Mouse (Mus musculus) urinary bladder, postnatal 4 days (tissue): ENCODE results near the gene Cmtm8.

ENCODE experiments used
- DNase-seq, 2 experiments: peaks; one replicate each; pipeline ENCODE4 v3.0.0; 2021 to 2022; ENCODE audit warnings: low spot score in 2 of 2

Cmtm8 gene

DNA sequence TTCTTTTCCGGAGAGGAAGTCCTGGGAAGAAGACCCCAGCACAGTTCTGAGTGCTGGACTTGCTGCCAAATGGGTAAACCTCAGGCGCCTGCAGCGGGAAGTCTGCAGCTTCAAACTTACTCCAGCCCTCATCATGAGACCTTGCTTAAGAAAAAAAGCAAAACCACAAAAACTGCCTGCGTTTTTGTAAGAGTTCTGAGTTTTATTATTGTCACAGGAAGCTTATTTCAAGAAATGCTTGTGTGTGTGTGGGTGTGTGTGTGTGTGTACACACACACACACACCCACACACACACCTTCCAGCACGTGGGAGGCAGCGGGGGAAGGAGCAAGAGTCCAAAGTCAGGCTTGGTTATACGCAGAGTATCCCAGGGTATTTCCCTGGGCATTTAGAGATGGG is 85.7 kb downstream of the Cmtm8 start:
- DNase-seq = no peak

DNA sequence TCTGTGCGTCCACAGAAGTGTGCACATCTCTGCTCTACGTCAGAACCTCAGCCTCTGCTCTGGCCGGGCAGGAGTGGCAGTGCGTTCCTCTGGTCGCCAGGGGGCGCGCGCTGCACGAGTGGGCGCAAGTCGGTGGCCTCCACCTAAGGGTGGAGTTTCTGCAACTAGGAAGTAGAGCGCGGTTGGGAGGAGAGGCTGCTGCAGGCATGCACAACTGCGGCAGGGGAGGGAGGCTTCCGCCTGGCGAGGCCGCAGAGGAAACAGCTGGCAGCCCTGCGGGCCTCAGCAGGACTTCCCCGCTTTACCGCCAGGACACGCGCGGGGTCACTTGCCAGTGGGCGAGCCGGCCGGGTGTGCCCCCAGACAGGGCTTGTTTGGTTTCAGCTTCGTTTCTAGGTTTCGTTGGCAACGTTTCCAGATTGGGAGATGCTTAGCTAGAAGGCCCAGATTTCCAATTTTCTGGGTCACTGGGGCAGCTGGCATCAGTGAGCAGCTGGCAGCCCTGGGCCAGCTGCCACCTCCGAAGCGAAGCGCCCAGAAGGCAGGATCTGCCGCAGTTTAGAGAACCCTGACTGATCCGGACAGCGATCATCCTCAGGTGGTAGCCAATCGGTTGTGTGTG is 91.0 kb downstream of the Cmtm8 start:
- DNase-seq = peak; percentile 89 to 95

GRCm38 (mm10) chr9:114752311-114752710 is 91.6 kb downstream of the Cmtm8 start:
- no peak for DNase-seq

- DNase-seq = no peak
Observed at GRCm38 (mm10) chr9:114751582-114751981, 92.4 kb downstream of the Cmtm8 start.

- no peak for DNase-seq
Observed at GRCm38 (mm10) chr9:114747466-114747865, 96.5 kb downstream of the Cmtm8 start.

DNA sequence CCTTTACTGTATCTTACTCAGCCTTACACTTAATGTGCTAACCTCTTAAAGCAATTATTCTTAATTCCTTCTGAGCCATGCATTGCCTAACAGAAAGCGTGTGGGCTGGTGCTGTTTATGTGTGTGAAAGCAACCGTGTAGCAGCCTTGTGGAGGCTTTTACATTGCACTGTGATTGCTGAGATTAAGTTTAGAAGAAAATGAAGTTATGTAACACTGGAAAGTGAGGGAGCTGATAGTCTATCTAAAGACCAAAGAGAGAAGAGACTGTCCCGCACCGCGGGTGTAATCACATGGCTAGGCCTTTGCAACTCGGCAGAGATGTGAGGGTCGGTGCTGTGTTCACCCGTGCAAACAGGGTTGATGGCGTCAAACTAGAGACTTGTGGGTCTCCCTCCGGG is 96.9 kb downstream of the Cmtm8 start:
- no peak for DNase-seq

- DNase-seq = no peak
Observed at GRCm38 (mm10) chr9:114745654-114746053, 98.3 kb downstream of the Cmtm8 start.

DNA sequence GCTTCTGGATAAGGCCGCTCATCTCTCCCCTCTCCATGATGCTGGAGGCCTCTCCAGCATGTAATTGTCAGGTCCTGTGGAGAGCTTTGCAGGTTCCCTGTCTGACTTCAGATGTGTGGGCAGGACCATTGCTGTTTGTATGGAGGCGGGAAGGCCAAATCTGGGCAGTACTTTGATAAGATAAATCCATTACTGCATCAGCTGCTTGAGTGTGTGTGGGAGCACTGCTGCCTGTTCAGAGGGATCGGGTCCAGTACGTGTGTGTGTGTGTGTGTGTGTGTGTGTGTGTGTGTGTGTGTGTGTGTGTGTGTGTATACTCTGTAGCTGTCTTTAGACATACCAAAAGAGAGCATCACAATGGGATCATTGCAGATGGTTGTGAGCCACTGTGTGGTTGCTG is 98.8 kb downstream of the Cmtm8 start:
- DNase-seq = no peak

DNA sequence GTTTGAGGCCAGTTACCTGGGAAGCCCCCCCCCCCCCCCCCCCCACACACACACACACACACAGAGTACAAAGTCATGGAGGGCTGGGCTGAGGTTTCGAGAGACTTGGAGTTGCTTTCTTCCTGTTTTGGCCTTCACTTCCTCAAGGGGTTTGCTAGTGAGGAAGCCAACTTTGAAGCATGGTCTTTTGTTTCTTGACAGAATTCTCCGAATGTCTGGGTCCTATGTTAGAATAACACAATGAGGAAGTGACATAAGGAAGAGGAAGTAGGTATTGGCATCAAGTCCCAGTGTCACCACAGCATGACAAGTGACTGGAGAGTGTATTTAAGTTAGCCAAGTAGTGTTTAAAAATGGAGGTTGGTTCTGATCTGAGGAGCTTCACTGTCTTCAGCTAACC is 101.2 kb downstream of the Cmtm8 start:
- DNase-seq = no peak

DNA sequence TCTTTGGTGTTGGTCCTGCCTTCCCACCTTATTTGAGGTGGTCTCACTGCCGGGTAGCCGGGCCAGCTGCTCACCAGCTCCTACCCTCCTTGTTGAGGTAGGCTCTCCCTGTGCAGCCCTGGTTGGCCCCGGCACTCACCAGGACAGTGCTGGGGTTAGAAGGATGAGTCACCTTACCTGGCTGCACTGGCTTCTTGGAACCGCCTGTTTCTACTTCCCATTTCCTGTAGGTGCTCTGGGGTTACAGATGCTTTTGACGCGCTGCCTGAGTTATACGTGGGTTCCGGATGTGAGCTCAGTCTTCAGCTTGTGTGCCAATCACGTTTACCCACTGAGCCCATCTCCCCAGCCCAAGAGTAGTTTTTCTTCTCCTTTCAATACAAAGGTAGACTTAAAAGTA is 103.6 kb downstream of the Cmtm8 start:
- DNase-seq = no peak
